Mouse (Mus musculus): ENCODE measurements at regions not wholly inside any gene's neighbourhood (a gene's known extent, or its start where the extent isn't known, plus 50 kb on each side); places are given as distances from the start of the nearest gene placed in this dataset.
"Not testable (repeated sequence)": the region's sequence is repeated elsewhere in the genome, so short reads cannot be mapped to it uniquely, and the experiment has no call there.

- no peak for DNase-seq (ENCODE audit: extremely low spot score)
Measured at GRCm38 (mm10) chr4:28064935-28065334, 748.0 kb upstream of the Epha7 start.

- DNase-seq (ENCODE audit: extremely low spot score), result no peak
Measured at GRCm38 (mm10) chr4:28065828-28066227, 747.1 kb upstream of the Epha7 start.

GRCm38 (mm10) chr4:28079030-28079429, 733.9 kb upstream of the Epha7 start:
- no peak for DNase-seq (ENCODE audit: extremely low spot score)

- no peak for DNase-seq (ENCODE audit: extremely low spot score)
Measured at GRCm38 (mm10) chr4:28092854-28093253, 720.1 kb upstream of the Epha7 start.

GRCm38 (mm10) chr4:28143165-28143564, 669.8 kb upstream of the Epha7 start:
- no peak for DNase-seq (ENCODE audit: extremely low spot score)

- no peak for DNase-seq (ENCODE audit: extremely low spot score)
Measured at GRCm38 (mm10) chr4:28155116-28155515, 657.8 kb upstream of the Epha7 start.

- peak; percentile 78 for DNase-seq (ENCODE audit: extremely low spot score)
Measured at GRCm38 (mm10) chr4:28176771-28177170, 636.2 kb upstream of the Epha7 start.

GRCm38 (mm10) chr4:28190861-28191260, 622.1 kb upstream of the Epha7 start:
- DNase-seq (ENCODE audit: extremely low spot score), result no peak

- DNase-seq (ENCODE audit: extremely low spot score), result no peak
Measured at GRCm38 (mm10) chr4:28227594-28228208, 585.2 kb upstream of the Epha7 start.

- DNase-seq (ENCODE audit: extremely low spot score), result not testable (repeated sequence)
Measured at GRCm38 (mm10) chr4:28235516-28235915, 577.4 kb upstream of the Epha7 start.

- no peak for DNase-seq (ENCODE audit: extremely low spot score)
Measured at GRCm38 (mm10) chr4:28242272-28242671, 570.7 kb upstream of the Epha7 start.
